Mouse (Mus musculus) stomach, postnatal 0 days (tissue): Measurements from ENCODE around the gene Flnb. TPM values are rescaled to one million over a fixed set of nuclear protein-coding genes. Genes with fewer than 3 reads are reported as not detected.

Source experiments
- ATAC-seq: fragments of 200-750 bp; cut with Nextera tagmentation; 2 replicates; pipeline ENCODE4 v1.8.0; 2017; ENCODE audit not compliant: low FRiP score, low TSS enrichment
- DNase-seq: peaks from one replicate; pipeline ENCODE4 v3.0.0-alpha.2; 2016; ENCODE audit warnings: low spot score
- H3K27ac ChIP-seq: fragments of 300-500 bp; sonication (generic); replicated peaks from 2 replicates; pipeline ENCODE4 v1.5.1; 2014; ENCODE audit warnings: mild to moderate bottlenecking, control low read depth
- H3K27me3 ChIP-seq: fragments of 300-500 bp; sonication (generic); 2 replicates; pipeline ENCODE4 v1.6.1; 2014; ENCODE audit warnings: low read length; ENCODE audit not compliant: control insufficient read depth, insufficient read depth
- H3K36me3 ChIP-seq: fragments of 300-500 bp; sonication (generic); 2 replicates; pipeline ENCODE4 v1.6.1; 2014; ENCODE audit warnings: low read length, mixed read lengths; ENCODE audit not compliant: control insufficient read depth, insufficient read depth
- H3K4me1 ChIP-seq: fragments of 300-500 bp; sonication (generic); replicated peaks from 2 replicates; pipeline ENCODE4 v1.6.1; 2014; ENCODE audit warnings: antibody characterized with exemption; ENCODE audit not compliant: control insufficient read depth, insufficient read depth
- H3K4me2 ChIP-seq: fragments of 300-500 bp; sonication (generic); replicated peaks from 2 replicates; pipeline ENCODE4 v1.6.1; 2014; ENCODE audit warnings: low read depth, mild to moderate bottlenecking, control low read depth, moderate library complexity
- H3K4me3 ChIP-seq: fragments of 300-500 bp; sonication (generic); 2 replicates; pipeline ENCODE4 v1.5.1; 2014; ENCODE audit warnings: low read depth, low read length, control low read depth
- H3K9ac ChIP-seq: fragments of 300-500 bp; sonication (generic); 2 replicates; pipeline ENCODE4 v1.6.1; 2014; ENCODE audit warnings: mild to moderate bottlenecking, low read length, control low read depth, mixed read lengths
- H3K9me3 ChIP-seq: fragments of 300-500 bp; sonication (generic); 2 replicates; pipeline ENCODE4 v1.6.1; 2016; ENCODE audit warnings: low read length; ENCODE audit not compliant: control insufficient read depth
- CTCF ChIP-seq: IDR thresholded peaks from 2 replicates; pipeline ENCODE4 v1.5.1; 2016; ENCODE audit warnings: antibody characterized with exemption, low read depth, mild to moderate bottlenecking, moderate library complexity
- EP300 ChIP-seq: optimal IDR thresholded peaks from 2 replicates; pipeline ENCODE3; 2016; ENCODE audit warnings: antibody characterized with exemption
- WGBS: fragments of 180-500 bp; shearing (Covaris S2); extraction: QIAGEN DNeasy Blood & Tissue Kit; methylation state at CpG from one replicate; pipeline ENCODE4 v1.1.7; 2014; 5-methylcytosine and 5-hydroxymethylcytosine counted together
- polyA plus RNA-seq: library from polyadenylated mRNA; unstranded; fragments of >200 nt; fragmentation: Nextera tagmentation; extraction: Ambion mirVana; gene quantifications from 2 replicates; pipeline ENCODE4 v1.2.1, GENCODE M21; 2015

The Flnb gene
- polyA plus RNA-seq, 1 experiment from 2014 or later = 8.3 TPM

- Histone ChIP-seq H3K4me3 (no peak overlapping the region), H3K27me3 (no peaks in the 10 kb centered on the region), H3K27ac (peak overlapping the region; percentile 81), H3K4me2 (peak overlapping the region; percentile 29), H3K9me3 (no peaks in the 10 kb centered on the region), H3K36me3 (peaks cover 12% of the 10 kb centered on the region), H3K4me1 (peaks cover 9% of the 10 kb centered on the region), H3K9ac (peak overlapping the region; percentile 47; the same call in 1 of the 2 replicates)
- TF ChIP-seq CTCF (no peak), EP300 (no peak)
- 29% methylated on average over 3 of the region's 3 CpGs for WGBS
- ATAC-seq = peak; percentile 31; the same call in 1 of the 2 replicates
- DNase-seq = no peak
These were observed 82.2 kb downstream of the Flnb start for GRCm38 (mm10) chr14:7899986-7900385.

GRCm38 (mm10) chr14:7900481-7901049 is 82.8 kb downstream of the Flnb start:
- Histone ChIP-seq H3K36me3 (peaks cover 13% of the 10 kb centered on the region), H3K4me2 (peak overlapping the region; percentile 29), H3K27me3 (no peaks in the 10 kb centered on the region), H3K9ac (peak overlapping the region; percentile 47), H3K9me3 (no peaks in the 10 kb centered on the region), H3K4me3 (no peak overlapping the region), H3K27ac (peak overlapping the region; percentile 81), H3K4me1 (peaks cover 9% of the 10 kb centered on the region)
- 16% methylated on average over 11 of the region's 11 CpGs for WGBS
- ATAC-seq (peak; percentile 43), DNase-seq (peak; percentile 44)
- TF ChIP-seq CTCF = no peak
- TF ChIP-seq EP300 = no peak

- TF ChIP-seq EP300 = no peak
- no peak for TF ChIP-seq CTCF
- H3K4me1 ChIP-seq = peaks cover 9% of the 10 kb centered on the region
- H3K4me2 ChIP-seq = no peak overlapping the region
- H3K27me3 ChIP-seq = no peaks in the 10 kb centered on the region
- H3K9ac ChIP-seq = no peak overlapping the region
- H3K36me3 ChIP-seq = peaks cover 11% of the 10 kb centered on the region
- no peak for DNase-seq
- no peaks in the 10 kb centered on the region for H3K9me3 ChIP-seq
- H3K27ac ChIP-seq = no peak overlapping the region
- H3K4me3 ChIP-seq = no peak overlapping the region
- 76% methylated on average over 12 of the region's 12 CpGs for WGBS
- no peak for ATAC-seq
These were observed 83.9 kb downstream of the Flnb start for GRCm38 (mm10) chr14:7901484-7902240.

DNA sequence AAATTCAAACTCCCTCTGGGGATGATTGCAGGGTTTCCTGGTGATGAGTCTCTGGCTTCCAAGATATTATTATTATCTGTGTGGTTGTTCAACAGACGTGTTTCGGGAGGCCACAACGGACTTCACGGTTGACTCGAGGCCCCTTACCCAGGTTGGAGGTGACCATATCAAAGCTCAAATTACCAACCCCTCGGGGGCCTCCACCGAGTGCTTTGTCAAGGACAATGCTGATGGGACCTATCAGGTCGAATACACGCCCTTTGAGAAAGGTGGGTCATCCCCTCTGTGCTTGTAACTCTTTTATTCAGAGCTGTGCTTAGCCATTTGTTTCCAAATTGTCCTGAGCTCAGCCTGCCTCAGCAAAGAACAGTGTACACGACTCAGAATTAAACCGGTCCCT is 89.3 kb downstream of the Flnb start:
- Histone ChIP-seq H3K36me3 (peaks cover 19% of the 10 kb centered on the region), H3K4me1 (no peaks in the 10 kb centered on the region), H3K9ac (no peak overlapping the region), H3K9me3 (no peaks in the 10 kb centered on the region), H3K27ac (no peak overlapping the region), H3K4me3 (no peak overlapping the region), H3K4me2 (no peak overlapping the region), H3K27me3 (no peaks in the 10 kb centered on the region)
- DNase-seq (no peak), ATAC-seq (no peak)
- WGBS = 91% methylated on average over 11 of the region's 11 CpGs
- TF ChIP-seq CTCF = no peak
- TF ChIP-seq EP300 = no peak

GRCm38 (mm10) chr14:7909472-7909871 is 91.7 kb downstream of the Flnb start:
- H3K27me3 ChIP-seq = no peaks in the 10 kb centered on the region
- no peaks in the 10 kb centered on the region for H3K9me3 ChIP-seq
- H3K27ac ChIP-seq = no peak overlapping the region
- no peak overlapping the region for H3K4me2 ChIP-seq
- H3K4me1 ChIP-seq = no peaks in the 10 kb centered on the region
- WGBS = 66% methylated on average over 10 of the region's 10 CpGs
- no peak overlapping the region for H3K9ac ChIP-seq
- H3K4me3 ChIP-seq = no peak overlapping the region
- no peak for TF ChIP-seq CTCF
- TF ChIP-seq EP300 = no peak
- no peak for DNase-seq
- peaks cover 18% of the 10 kb centered on the region for H3K36me3 ChIP-seq
- no peak for ATAC-seq

DNA sequence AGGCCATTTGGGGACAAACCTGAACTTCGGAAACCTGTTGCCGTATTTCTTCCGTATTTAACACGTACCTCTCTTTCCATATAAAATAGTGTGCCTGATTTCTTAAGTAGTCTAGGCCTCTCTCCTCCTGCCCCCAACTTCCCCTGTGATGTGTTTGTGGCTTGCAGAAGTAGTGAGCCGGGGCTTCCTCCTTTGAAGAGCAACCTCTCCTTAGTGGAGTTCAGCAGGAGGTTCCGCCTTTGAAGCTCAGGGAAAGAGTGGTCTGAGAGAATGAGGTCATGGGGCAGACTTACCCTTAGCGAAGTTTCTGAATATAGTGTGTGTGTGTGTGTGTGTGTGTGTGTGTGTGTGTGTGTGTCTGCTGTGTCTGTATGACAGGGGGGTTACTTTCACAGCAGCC is 96.1 kb downstream of the Flnb start:
- Histone ChIP-seq H3K27ac (no peak overlapping the region), H3K4me2 (no peak overlapping the region), H3K27me3 (no peaks in the 10 kb centered on the region), H3K9me3 (no peaks in the 10 kb centered on the region), H3K4me1 (no peaks in the 10 kb centered on the region), H3K4me3 (no peak overlapping the region), H3K36me3 (peaks cover 20% of the 10 kb centered on the region), H3K9ac (no peak overlapping the region)
- WGBS = 69% methylated on average over 7 of the region's 7 CpGs
- no peak for ATAC-seq
- TF ChIP-seq EP300 = no peak
- no peak for TF ChIP-seq CTCF
- DNase-seq = no peak
